Mouse (Mus musculus): ENCODE results near the gene Skap2.

The Skap2 gene

GRCm38 (mm10) chr6:51838177-51838576, 174.2 kb downstream of the Skap2 start:
- DNase-seq: no peak

GRCm38 (mm10) chr6:51833362-51833761, 179.0 kb downstream of the Skap2 start:
- DNase-seq: no peak

- peak; percentile 52 for DNase-seq
Measured at GRCm38 (mm10) chr6:51825621-51826021, 186.7 kb downstream of the Skap2 start.

- DNase-seq: no peak
Measured at GRCm38 (mm10) chr6:51824136-51824830, 188.1 kb downstream of the Skap2 start.

GRCm38 (mm10) chr6:51822049-51822448, 190.3 kb downstream of the Skap2 start:
- DNase-seq: peak; percentile 95

- no peak for DNase-seq
Measured at GRCm38 (mm10) chr6:51820853-51821252, 191.5 kb downstream of the Skap2 start.

- no peak for DNase-seq
Measured at GRCm38 (mm10) chr6:51816892-51817621, 195.3 kb downstream of the Skap2 start.

- peak; percentile 83 for DNase-seq
Measured at GRCm38 (mm10) chr6:51810906-51811305, 201.4 kb downstream of the Skap2 start.

- no peak for DNase-seq
Measured at GRCm38 (mm10) chr6:51809164-51809824, 203.1 kb downstream of the Skap2 start.

GRCm38 (mm10) chr6:51808011-51808410, 204.3 kb downstream of the Skap2 start:
- DNase-seq: no peak

Measured in cerebellum, adult 9-10 months (tissue).